Mouse (Mus musculus) heart, postnatal 25 days (tissue): ENCODE data around the gene Olfr1347. TPM values are rescaled to one million over a fixed set of nuclear protein-coding genes. Genes with fewer than 3 reads are reported as not detected.
"Not testable (repeated sequence)": the region's sequence is repeated elsewhere in the genome, so short reads cannot be mapped to it uniquely, and the experiment has no call there.

Source experiments
- DNase-seq: peaks from one replicate; pipeline ENCODE4 v3.0.0; 2022; ENCODE audit warnings: low spot score
- intact Hi-C: fragments of 180-260 bp; cut with DNase I; formaldehyde crosslinking; loops from one replicate; pipeline ENCODE4 v1.15.1; 2025
- total RNA-seq, 2 experiments: library from RNA; stranded (reverse); gene quantifications; 2 replicates each; pipeline ENCODE4 v1.2.3; 2021

Gene Olfr1347
- total RNA-seq, result not detected

DNA sequence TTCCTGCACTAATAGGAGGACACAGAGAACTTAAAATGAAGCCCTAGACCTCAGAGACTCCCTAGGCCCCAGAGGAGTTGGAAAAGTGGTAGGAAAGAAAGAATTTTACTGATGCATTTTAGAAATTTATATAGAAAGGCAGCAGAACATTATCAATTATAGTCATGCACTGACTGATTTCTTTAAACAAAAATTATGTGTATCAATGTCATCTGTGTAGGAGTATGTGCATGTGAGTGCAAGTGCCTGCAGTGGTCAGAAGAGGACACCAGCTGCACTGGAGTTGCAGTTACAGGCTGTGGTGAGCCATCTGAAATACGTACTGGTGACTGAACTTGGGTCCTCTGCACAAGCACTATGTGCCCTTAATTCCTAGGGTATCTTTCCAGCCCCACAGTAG is at the start of gene Olfr1347:
TSS of gene Olfr1347 (minus strand) at position 101 of the 400 bp plus-strand sequence.
- no peak for DNase-seq
- intact Hi-C loops, result no loop called here

DNA sequence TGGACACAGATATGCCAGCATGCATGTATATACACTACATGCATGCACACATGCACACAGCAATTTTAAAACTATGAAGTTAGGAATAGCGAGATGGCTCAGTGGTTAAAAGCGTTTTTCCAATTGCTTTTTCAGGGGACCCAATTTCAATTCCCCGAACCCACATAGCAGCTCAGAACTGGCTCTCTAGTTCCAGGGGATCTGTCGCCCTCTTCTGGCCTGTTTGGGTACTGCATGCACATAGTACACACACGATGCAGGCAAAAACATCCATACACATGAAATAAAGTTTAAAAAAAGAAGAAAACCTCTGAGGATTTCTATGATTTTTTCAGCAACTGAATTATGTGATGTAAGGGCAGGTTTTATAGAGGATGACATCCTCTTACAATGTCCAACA is 26.6 kb upstream of the Olfr1347 start:
- intact Hi-C loops, result no loop called here

DNA sequence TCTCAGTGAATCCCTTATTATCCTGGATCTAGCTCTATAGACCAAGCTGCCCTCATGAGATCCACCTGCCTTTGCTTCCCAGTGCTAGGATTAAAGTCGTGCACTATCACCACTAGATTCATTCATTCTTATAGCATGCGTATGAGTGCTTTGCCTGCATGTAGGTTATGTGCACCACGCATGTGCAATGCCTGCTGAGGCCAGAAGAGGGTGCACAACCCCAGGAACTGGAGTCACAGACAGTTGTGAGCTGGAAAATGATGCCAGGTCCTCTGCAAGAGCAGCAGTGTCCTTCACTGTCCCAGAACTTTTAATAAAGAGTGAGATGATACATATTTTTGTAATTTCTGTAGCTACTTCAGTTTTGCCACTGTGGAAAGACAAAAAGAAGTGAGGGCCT is 25.4 kb upstream of the Olfr1347 start:
- intact Hi-C loops, result no loop called here
- DNase-seq, result no peak

More for the DNA sequence above, 26.6 kb upstream of the Olfr1347 start:
- DNase-seq, result no peak

DNA sequence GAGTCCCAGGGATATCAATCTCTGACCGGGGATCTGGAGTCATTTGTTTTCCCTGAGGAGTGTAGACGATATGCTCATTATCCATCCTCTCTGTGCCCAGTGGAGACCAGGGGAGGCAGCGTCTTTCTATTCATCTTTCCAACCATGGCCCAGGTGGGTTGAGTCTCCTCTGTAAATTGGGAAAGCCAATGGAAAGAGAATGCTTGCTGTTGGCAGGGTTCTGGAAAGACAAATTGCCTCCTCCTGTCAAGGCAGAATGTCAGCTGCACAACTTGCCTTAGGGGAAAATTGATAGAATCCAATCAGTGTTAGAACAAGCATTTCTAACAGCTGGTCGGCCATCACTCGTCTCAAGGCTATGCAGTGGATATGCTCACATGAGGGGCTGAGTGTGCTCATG is 23.3 kb upstream of the Olfr1347 start, which contains the start of gene Olfr1349:
TSS of gene Olfr1349 (minus strand) at position 101 of the 400 bp plus-strand sequence.
- intact Hi-C loops, result no loop called here

DNA sequence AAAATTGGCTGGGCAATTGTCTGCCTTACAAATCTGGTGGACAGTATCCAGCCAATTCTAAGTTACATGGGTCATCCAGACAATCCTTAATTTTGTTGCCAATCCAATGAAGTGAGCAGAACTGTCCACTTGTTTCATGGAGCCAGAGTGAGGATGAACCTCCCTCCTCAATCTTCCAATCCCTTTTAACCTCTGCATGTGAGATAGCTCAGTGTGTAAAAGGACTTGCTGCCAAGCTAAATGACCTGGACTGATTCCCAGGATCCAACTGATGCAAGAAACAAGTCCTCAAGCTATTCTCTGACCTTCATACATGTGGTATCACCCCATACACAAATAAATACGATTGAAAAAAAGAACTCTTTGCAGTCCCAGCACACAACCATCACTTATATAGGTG is 22.1 kb upstream of the Olfr1347 start:
- DNase-seq, result no peak
- intact Hi-C loops, result no loop called here

More for the DNA sequence above, 23.3 kb upstream of the Olfr1347 start, which contains the start of gene Olfr1349:
- no peak for DNase-seq

DNA sequence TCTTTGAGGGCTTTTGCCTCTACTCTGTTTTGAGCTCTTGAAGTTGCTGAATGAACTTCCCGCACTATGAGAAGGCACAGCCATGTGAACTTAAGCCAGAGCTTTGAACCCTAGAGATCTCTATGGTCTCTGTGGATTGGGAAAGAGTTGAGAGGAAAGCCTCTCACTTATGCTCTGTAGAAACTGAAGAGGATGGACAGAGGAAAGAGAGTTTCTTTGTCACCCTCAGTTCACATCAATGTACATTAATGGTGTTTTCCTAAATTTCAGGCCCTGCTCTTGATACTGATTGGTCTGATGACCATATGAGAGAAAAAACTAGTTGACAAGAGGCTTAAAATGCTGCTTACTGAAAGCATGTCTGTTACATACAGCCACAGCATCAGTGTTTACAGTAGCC is 9.1 kb upstream of the Olfr1347 start, which contains the start of gene Olfr1348:
TSS of gene Olfr1348 (minus strand) at position 101 of the 400 bp plus-strand sequence.
- intact Hi-C loops, result no loop called here

DNA sequence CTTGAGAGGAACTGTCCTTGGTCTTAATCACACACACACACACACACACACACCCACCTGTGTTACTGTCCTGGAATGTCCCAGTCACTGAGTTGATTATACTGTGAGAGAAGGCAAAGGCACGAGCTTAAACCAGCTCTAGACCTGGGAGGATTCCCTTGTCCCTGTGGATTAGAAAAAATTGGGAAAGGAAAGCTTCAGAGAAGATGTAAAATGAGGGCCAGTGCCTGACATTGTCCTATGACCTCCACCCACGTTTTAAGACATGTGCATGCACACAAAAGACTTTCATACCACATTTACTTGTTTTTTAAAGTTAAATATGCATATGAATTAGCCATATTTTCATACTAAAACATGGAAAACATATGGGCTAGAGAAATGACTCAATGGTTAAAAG is 12.7 kb downstream of the Olfr1347 start, which contains the start of gene Olfr5:
TSS of gene Olfr5 (minus strand) at position 101 of the 400 bp plus-strand sequence.
- intact Hi-C loops, result no loop called here
- DNase-seq, result no peak

More for the DNA sequence above, 9.1 kb upstream of the Olfr1347 start, which contains the start of gene Olfr1348:
- no peak for DNase-seq

DNA sequence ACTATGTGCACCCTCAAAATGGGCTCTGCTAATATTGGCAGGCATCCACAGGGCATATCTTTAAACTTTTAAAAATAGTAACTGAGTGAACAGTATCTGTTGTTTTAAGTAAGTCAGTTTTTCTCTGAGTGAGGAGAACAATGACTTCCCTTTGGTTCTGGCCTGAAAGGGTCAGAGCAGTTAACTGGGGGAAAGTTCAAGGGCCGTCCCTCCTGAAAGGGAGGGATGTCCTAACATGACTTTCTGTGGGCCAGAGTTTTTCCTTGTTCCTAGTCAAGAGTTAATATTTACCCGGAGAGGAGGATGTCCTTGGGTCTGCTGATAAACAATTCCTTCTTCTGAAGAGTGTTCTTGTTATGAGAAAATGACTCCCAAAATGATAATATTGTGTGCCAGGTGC is 21.9 kb downstream of the Olfr1347 start:
- DNase-seq, intact Hi-C loops: not testable (repeated sequence)

DNA sequence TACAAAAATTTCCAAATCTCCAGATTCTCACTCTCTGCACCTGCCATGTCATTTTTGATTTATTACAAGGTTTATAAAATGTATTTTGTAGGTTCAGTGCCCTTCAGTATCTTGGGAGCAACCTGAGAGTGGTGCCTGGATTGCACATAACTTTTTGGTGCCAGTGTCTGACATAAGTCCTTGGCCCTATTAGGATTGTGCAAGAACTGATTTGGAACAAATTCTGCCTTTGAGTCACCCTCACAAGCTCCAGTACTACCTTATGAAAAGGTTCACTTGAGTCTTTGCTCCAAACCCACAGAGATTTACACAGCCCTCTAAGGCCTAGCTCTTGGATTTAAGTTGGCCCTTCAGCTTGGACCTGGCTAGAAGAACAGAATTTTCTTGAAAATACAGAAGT is 32.6 kb downstream of the Olfr1347 start, which contains the start of gene Olfr1346:
TSS of gene Olfr1346 (plus strand) at position 151 of the 400 bp plus-strand sequence.
- intact Hi-C loops, result no loop called here

DNA sequence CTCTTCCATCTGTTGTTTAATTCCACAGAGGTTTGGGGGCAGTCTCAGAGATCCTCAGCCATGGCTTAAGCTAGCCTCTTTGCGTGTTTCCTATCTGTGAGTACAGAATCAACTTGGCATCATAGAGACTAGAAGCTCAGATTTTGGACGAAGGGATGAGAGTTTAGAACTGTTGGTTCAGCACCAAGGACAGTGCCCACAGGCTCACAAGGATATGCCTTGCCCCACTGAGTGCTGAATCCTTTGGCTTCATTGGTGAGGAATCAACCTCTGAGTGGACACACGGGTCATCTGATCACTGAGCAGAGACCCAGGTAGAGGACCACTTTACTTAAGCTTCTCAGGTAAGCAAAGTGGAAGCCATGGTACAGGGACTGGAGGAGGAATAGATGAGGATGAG is 43.2 kb downstream of the Olfr1347 start:
- intact Hi-C loops, result no loop called here
- DNase-seq, result no peak

More for the DNA sequence above, 32.6 kb downstream of the Olfr1347 start, which contains the start of gene Olfr1346:
- DNase-seq, result no peak

DNA sequence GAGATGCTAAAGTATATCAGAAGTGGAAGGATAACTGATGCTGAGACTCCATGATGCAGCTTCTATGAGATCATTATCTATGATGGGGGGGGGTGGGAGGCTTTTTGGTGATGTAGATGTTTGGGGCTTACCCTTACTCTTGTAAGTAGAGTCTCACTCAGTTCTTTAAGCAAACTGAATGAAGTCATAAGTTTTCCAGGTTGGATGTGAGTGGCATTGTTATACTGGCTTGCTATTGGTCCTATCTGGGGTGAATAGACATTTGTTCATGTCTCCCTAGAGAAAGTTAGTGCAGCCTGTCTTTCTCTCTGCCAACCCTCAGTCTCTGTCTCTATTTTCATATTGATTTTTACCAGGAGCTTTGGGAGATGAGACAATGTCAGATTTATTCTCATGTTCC is 43.7 kb downstream of the Olfr1347 start, which contains the start of gene Olfr1336:
TSS of gene Olfr1336 (plus strand) at position 301 of the 400 bp plus-strand sequence.
- no peak for DNase-seq
- intact Hi-C loops, result no loop called here

DNA sequence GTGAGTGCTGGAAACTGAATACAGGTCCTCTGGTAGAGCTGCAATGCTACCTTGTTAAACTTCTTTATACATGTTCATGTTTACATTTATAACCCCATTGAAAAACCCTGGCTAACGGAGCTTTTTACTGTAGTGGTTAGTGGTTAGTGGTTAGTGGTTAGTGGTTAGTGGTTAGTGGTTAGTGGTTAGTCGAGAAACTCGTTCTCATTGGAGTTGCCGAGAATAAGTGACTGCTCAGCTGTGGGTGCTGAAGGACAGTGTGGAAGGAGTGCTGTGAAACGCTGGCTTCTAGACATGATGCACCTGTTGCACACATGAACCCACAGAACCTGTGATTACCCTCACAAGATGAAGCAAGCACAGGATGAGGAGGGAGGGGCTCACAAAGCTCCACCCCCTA is 51.8 kb downstream of the Olfr1347 start:
- DNase-seq, result no peak
- intact Hi-C loops, result no loop called here

DNA sequence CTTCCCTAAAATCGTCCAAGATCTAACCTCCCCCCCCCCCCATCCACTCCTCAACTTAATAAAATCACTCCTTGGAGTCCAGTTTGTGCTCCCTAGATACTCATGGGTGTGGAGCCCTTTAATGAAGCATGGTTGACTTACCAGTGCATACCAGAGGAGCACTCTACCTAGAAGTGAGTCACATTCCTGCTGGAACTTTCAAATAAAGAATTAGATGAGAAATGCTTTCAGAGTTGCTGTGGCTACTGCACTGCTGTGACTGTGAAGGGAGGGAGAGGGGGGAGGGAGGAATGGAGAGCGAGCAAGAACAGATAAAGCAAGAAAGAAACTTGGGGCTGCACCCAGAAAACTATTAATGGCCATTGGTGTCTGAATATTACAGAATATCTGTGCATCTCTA is 58.4 kb downstream of the Olfr1347 start:
- DNase-seq, result no peak
- intact Hi-C loops, result no loop called here

DNA sequence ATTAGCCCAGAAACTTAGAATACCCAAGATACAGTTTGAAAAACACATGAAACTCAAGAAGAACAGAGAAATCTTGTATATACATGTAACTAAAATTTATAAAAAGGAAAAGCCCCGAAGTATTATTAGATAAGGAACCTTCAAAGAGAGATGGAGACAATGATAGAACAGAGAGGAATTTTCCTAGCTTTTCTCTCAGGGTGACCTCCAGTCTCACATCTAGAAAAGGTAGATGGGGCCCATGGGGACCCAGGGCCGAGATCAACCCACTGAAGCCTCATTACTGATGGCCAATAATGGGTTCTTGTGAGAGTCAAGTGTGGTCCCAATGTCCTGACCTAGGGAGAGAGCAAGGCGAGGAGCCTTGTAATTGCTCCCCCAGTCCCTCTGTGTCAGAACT is 61.2 kb downstream of the Olfr1347 start, which contains the start of gene Olfr1344:
TSS of gene Olfr1344 (plus strand) at position 301 of the 400 bp plus-strand sequence.
- intact Hi-C loops, result loop anchor here (10.0 kb wide), 1 partner anchor 476 kb away; no protein-coding TSS in a partner anchor
- no peak for DNase-seq

Other genes with a start within 250 kb of the Olfr1347 start
- not detected for gene Epp13, start 247.0 kb downstream of the Olfr1347 start, total RNA-seq
- 1 to 10 TPM; 2.8 to 3.5 TPM for gene Zfp667, start 213.2 kb downstream of the Olfr1347 start, total RNA-seq
- 1 to 10 TPM in 1 of 2 experiments, under 1 TPM in 1; 0.88 to 1.9 TPM for gene Zfp583, start 168.5 kb downstream of the Olfr1347 start, total RNA-seq
- under 1 TPM; 0.48 to 0.52 TPM for gene Gm3854, start 156.0 kb downstream of the Olfr1347 start, total RNA-seq
- gene Zfp78, start 136.5 kb downstream of the Olfr1347 start, total RNA-seq, result 1 to 10 TPM; 2.7 to 3.3 TPM
- 1 to 10 TPM; 2.5 to 2.6 TPM for gene Zfp28, start 116.5 kb downstream of the Olfr1347 start, total RNA-seq
- not detected for gene Smim17, start 101.0 kb downstream of the Olfr1347 start, total RNA-seq
- gene Gm20715, start 89.5 kb downstream of the Olfr1347 start, total RNA-seq, result not detected
- not detected for gene Olfr1344, start 61.1 kb downstream of the Olfr1347 start, total RNA-seq
- not detected for gene Olfr1336, start 43.6 kb downstream of the Olfr1347 start, total RNA-seq
- not detected for gene Olfr1346, start 32.7 kb downstream of the Olfr1347 start, total RNA-seq
- not detected for gene Olfr5, start 12.8 kb downstream of the Olfr1347 start, total RNA-seq
- gene Olfr1348, start 9.0 kb upstream of the Olfr1347 start, total RNA-seq, result not detected
- gene Olfr1349, start 23.2 kb upstream of the Olfr1347 start, total RNA-seq, result not detected
- not detected for gene Olfr1350, start 65.1 kb upstream of the Olfr1347 start, total RNA-seq
- gene Zim1, start 196.7 kb upstream of the Olfr1347 start, total RNA-seq, result 1 to 10 TPM; 5.6 to 6.0 TPM
- gene Peg3, start 230.7 kb upstream of the Olfr1347 start, total RNA-seq, result 10 to 100 TPM; 14.9 to 16.3 TPM
- under 1 TPM; 0.10 to 0.11 TPM for gene Usp29, start 230.8 kb upstream of the Olfr1347 start, total RNA-seq